Mouse (Mus musculus) cerebral cortex, adult 2 months (tissue): ENCODE data around the gene Tmem206.

Experiments used
- WGBS: fragments of 180-500 bp; shearing (Covaris S2); methylation state at CpG from one replicate; pipeline ENCODE4 v1.1.7; 2018; 5-methylcytosine and 5-hydroxymethylcytosine counted together

Tmem206 gene

GRCm38 (mm10) chr1:191325726-191326232 lies at the start of gene Tmem206:
Gene Tmem206 (plus strand): TSS chr1:191325912.
- WGBS, result under 1% methylated on average over 41 of the region's 42 CpGs

GRCm38 (mm10) chr1:191276181-191276580 lies 49.5 kb upstream of the Tmem206 start:
- WGBS, result 95% methylated on average over 7 of the region's 7 CpGs

- 74% methylated on average over 14 of the region's 14 CpGs for WGBS
Measured at GRCm38 (mm10) chr1:191277549-191278059, 48.1 kb upstream of the Tmem206 start.

- 90% methylated on average over 4 of the region's 4 CpGs for WGBS
Measured at GRCm38 (mm10) chr1:191278324-191278723, 47.4 kb upstream of the Tmem206 start.

GRCm38 (mm10) chr1:191281171-191281570 lies 44.5 kb upstream of the Tmem206 start:
- 67% methylated on average over 7 of the region's 7 CpGs for WGBS

- WGBS, result 100% methylated on average over 1 of the region's 1 CpGs
Measured at GRCm38 (mm10) chr1:191282319-191282718, 43.4 kb upstream of the Tmem206 start.

GRCm38 (mm10) chr1:191283110-191284040 lies 42.3 kb upstream of the Tmem206 start:
- WGBS, result 91% methylated on average over 13 of the region's 13 CpGs

- 94% methylated on average over 8 of the region's 8 CpGs for whole genome bisulfite sequencing
Measured at GRCm38 (mm10) chr1:191284502-191284901, 41.2 kb upstream of the Tmem206 start.

GRCm38 (mm10) chr1:191288762-191289161 lies 37.0 kb upstream of the Tmem206 start:
- WGBS, result 51% methylated on average over 8 of the region's 8 CpGs

- WGBS, result 36% methylated on average over 5 of the region's 5 CpGs
Measured at GRCm38 (mm10) chr1:191292348-191292747, 33.4 kb upstream of the Tmem206 start.

- 96% methylated on average over 2 of the region's 2 CpGs for WGBS
Measured at GRCm38 (mm10) chr1:191293051-191293450, 32.7 kb upstream of the Tmem206 start.

GRCm38 (mm10) chr1:191293996-191294795 lies 31.5 kb upstream of the Tmem206 start:
- 84% methylated on average over 9 of the region's 9 CpGs for WGBS

GRCm38 (mm10) chr1:191295784-191296183 lies 29.9 kb upstream of the Tmem206 start:
- WGBS, result 51% methylated on average over 3 of the region's 3 CpGs

GRCm38 (mm10) chr1:191296445-191296844 lies 29.3 kb upstream of the Tmem206 start:
- 43% methylated on average over 5 of the region's 5 CpGs for WGBS

GRCm38 (mm10) chr1:191298304-191298703 lies 27.4 kb upstream of the Tmem206 start:
- WGBS, result 95% methylated on average over 4 of the region's 4 CpGs

- WGBS, result 46% methylated on average over 11 of the region's 11 CpGs
Measured at GRCm38 (mm10) chr1:191299215-191299942, 26.3 kb upstream of the Tmem206 start.

GRCm38 (mm10) chr1:191301903-191302302 lies 23.8 kb upstream of the Tmem206 start:
- 41% methylated on average over 4 of the region's 4 CpGs for WGBS

- 57% methylated on average over 3 of the region's 3 CpGs for WGBS
Measured at GRCm38 (mm10) chr1:191303736-191304135, 22.0 kb upstream of the Tmem206 start.

GRCm38 (mm10) chr1:191304216-191304615 lies 21.5 kb upstream of the Tmem206 start:
- 81% methylated on average over 6 of the region's 6 CpGs for WGBS

- WGBS, result 72% methylated on average over 7 of the region's 7 CpGs
Measured at GRCm38 (mm10) chr1:191305610-191306009, 20.1 kb upstream of the Tmem206 start.

GRCm38 (mm10) chr1:191306316-191306715 lies 19.4 kb upstream of the Tmem206 start:
- 90% methylated on average over 9 of the region's 9 CpGs for WGBS
